In genomic region chr7:132994120-132994519, GRCm38 (mm10) we compare ENCODE assay signal across 15 mouse cellular contexts.
A peak's percentile ranks its signal among the peaks of the same experiment; 100 is the strongest.
DNase-seq lines count a peak whose midpoint lies in the region; ATAC-seq and TF ChIP-seq lines count a peak whose summit lies in the region.
"Had no signal": no experiment of that assay in that cellular context is flagged by ENCODE, and none has a peak within 500 bp of the region (broad histone marks: within the 10 kb centered on the region; RNA-seq: fewer than 3 reads in every experiment).

No protein-coding gene starts in this region.

- no peaks in the 10 kb centered on the region for H3K27me3 ChIP-seq in heart, adult 2 months (ENCODE audit: control insufficient read depth, insufficient read depth, low read length)
- H3K27me3 ChIP-seq in liver, embryonic 14.5 days (ENCODE audit: control insufficient read depth, insufficient read depth, low read length): no peaks in the 10 kb centered on the region
- H3K27me3 ChIP-seq in liver, embryonic 12.5 days (replicated peaks): no peaks in the 10 kb centered on the region
- H3K27me3 ChIP-seq in stomach, postnatal 0 days (ENCODE audit: control insufficient read depth, insufficient read depth, low read length): no peaks in the 10 kb centered on the region
- H3K27me3 ChIP-seq: limb, embryonic 13.5 days; stomach, embryonic 15.5 days had no signal

- ATAC-seq in liver, embryonic 14.5 days (ENCODE audit: insufficient read depth): no peak
- ATAC-seq in liver, embryonic 12.5 days: no peak
- no peak for ATAC-seq in stomach, postnatal 0 days (ENCODE audit: low FRiP score, low TSS enrichment)
- no peak for ATAC-seq in monocyte, adult 5-6 weeks (replicated peaks; ENCODE audit: insufficient number of reproducible peaks, low FRiP score, low TSS enrichment, poor library complexity, severe bottlenecking)

- H3K36me3 ChIP-seq in heart, adult 2 months (ENCODE audit: control insufficient read depth, insufficient read depth, low read length): peaks cover 3% of the 10 kb centered on the region; the same call in 1 of the 2 replicates
- H3K36me3 ChIP-seq in liver, embryonic 14.5 days (replicated peaks; ENCODE audit: control insufficient read depth, insufficient read depth, low read depth): no peaks in the 10 kb centered on the region; the same call in 1 of the 2 replicates
- H3K36me3 ChIP-seq in liver, embryonic 12.5 days: peaks cover 69% of the 10 kb centered on the region
- peaks cover 56% of the 10 kb centered on the region for H3K36me3 ChIP-seq in stomach, postnatal 0 days (ENCODE audit: control insufficient read depth, insufficient read depth, low read length)

- TF ChIP-seq POLR2A in heart, adult 2 months (IDR thresholded peaks at IDR 0.05; ENCODE audit: insufficient read depth, low read depth, low read length): no peak

- no peak overlapping the region for H3K4me2 ChIP-seq in liver, embryonic 14.5 days (ENCODE audit: low read depth)
- H3K4me2 ChIP-seq in liver, embryonic 12.5 days: no peak overlapping the region
- H3K4me2 ChIP-seq in stomach, postnatal 0 days (replicated peaks; ENCODE audit: low read depth): no peak overlapping the region
- H3K4me2 ChIP-seq: limb, embryonic 13.5 days; stomach, embryonic 15.5 days had no signal

- no peaks in the 10 kb centered on the region for H3K9me3 ChIP-seq in liver, embryonic 14.5 days (ENCODE audit: control insufficient read depth, low read length)
- H3K9me3 ChIP-seq in liver, embryonic 12.5 days (replicated peaks): no peaks in the 10 kb centered on the region
- H3K9me3 ChIP-seq in stomach, postnatal 0 days (ENCODE audit: control insufficient read depth, low read length): no peaks in the 10 kb centered on the region
- H3K9me3 ChIP-seq: limb, embryonic 13.5 days; stomach, embryonic 15.5 days had no signal

- no peak overlapping the region for H3K9ac ChIP-seq in heart, adult 2 months (ENCODE audit: low read depth, low read length)
- no peak overlapping the region for H3K9ac ChIP-seq in liver, embryonic 14.5 days (replicated peaks)
- no peak overlapping the region for H3K9ac ChIP-seq in liver, embryonic 12.5 days
- no peak overlapping the region for H3K9ac ChIP-seq in stomach, postnatal 0 days (ENCODE audit: low read length)
- H3K9ac ChIP-seq: limb, embryonic 13.5 days; stomach, embryonic 15.5 days had no signal

- intact Hi-C loops in heart, adult 2 months (cut with DNase I): no loop called here

- WGBS in heart, adult 2 months: 86% methylated on average over 8 of the region's 8 CpGs
- 78% methylated on average over 8 of the region's 8 CpGs for WGBS in liver, embryonic 14.5 days (ENCODE audit: insufficient replicate concordance)
- WGBS in liver, embryonic 12.5 days (ENCODE audit: insufficient replicate concordance): 83% methylated on average over 8 of the region's 8 CpGs
- WGBS in stomach, postnatal 0 days: 81% methylated on average over 8 of the region's 8 CpGs

- no peak overlapping the region for H3K27ac ChIP-seq in heart, adult 2 months
- no peak overlapping the region for H3K27ac ChIP-seq in liver, embryonic 14.5 days
- H3K27ac ChIP-seq in liver, embryonic 12.5 days: no peak overlapping the region
- no peak overlapping the region for H3K27ac ChIP-seq in stomach, postnatal 0 days (replicated peaks)
- H3K27ac ChIP-seq: limb, embryonic 13.5 days; macrophage; stomach, embryonic 15.5 days had no signal

- DNase-seq in heart, adult 2 months: no peak
- no peak for DNase-seq in heart, adult 8-10 months (ENCODE audit: low spot score)
- no peak for DNase-seq in liver, embryonic 14.5 days (ENCODE audit: low read depth in 3 of 3, low spot score in 3 of 3)
- DNase-seq in urinary bladder, postnatal 14 days (ENCODE audit: low spot score): peak; percentile 3
- no peak for DNase-seq in urinary bladder, postnatal 10 days (ENCODE audit: low spot score)
- peak; percentile 18 for DNase-seq in stomach, postnatal 0 days (ENCODE audit: low spot score)
- DNase-seq: adrenal gland, postnatal 25 days; cerebellum, adult 11 months; layer of hippocampus, postnatal 36 days had no signal

- TF ChIP-seq CTCF in heart, adult 2 months (IDR thresholded peaks at IDR 0.05): peak; percentile 50
- peak; percentile 42 for TF ChIP-seq CTCF in liver, embryonic 14.5 days (IDR thresholded peaks at IDR 0.05; ENCODE audit: low read depth)
- peak; percentile 58 for TF ChIP-seq CTCF in stomach, postnatal 0 days (IDR thresholded peaks at IDR 0.05; ENCODE audit: low read depth)

- no peak for TF ChIP-seq EP300 in heart, adult 2 months (IDR thresholded peaks at IDR 0.05; ENCODE audit: insufficient read depth, low read depth, low read length)
- TF ChIP-seq EP300 in liver, embryonic 14.5 days (IDR thresholded peaks at IDR 0.05; ENCODE audit: low read depth): no peak
- TF ChIP-seq EP300 in stomach, postnatal 0 days (optimal IDR thresholded peaks at IDR 0.05): no peak

- H3K4me1 ChIP-seq in heart, adult 2 months (ENCODE audit: control insufficient read depth, insufficient read depth, low read length): no peaks in the 10 kb centered on the region
- H3K4me1 ChIP-seq in liver, embryonic 14.5 days (replicated peaks; ENCODE audit: control insufficient read depth in 2 of 2, insufficient read depth in 2 of 2, low read length in 1 of 2): no peaks in the 10 kb centered on the region
- no peaks in the 10 kb centered on the region for H3K4me1 ChIP-seq in liver, embryonic 12.5 days
- H3K4me1 ChIP-seq in stomach, postnatal 0 days (replicated peaks; ENCODE audit: control insufficient read depth, insufficient read depth): no peaks in the 10 kb centered on the region
- H3K4me1 ChIP-seq: limb, embryonic 13.5 days; stomach, embryonic 15.5 days had no signal

- no peak overlapping the region for H3K4me3 ChIP-seq in heart, adult 2 months
- no peak overlapping the region for H3K4me3 ChIP-seq in liver, embryonic 14.5 days (ENCODE audit: insufficient read depth in 1 of 2, low read depth in 2 of 2, low read length in 2 of 2)
- no peak overlapping the region for H3K4me3 ChIP-seq in liver, embryonic 12.5 days
- no peak overlapping the region for H3K4me3 ChIP-seq in stomach, postnatal 0 days (ENCODE audit: low read depth, low read length)
- H3K4me3 ChIP-seq: limb, embryonic 13.5 days; myocyte; stomach, embryonic 15.5 days had no signal

- no peaks in the 10 kb centered on the region for H3K79me2 ChIP-seq in heart, adult 2 months (replicated peaks; ENCODE audit: control insufficient read depth, insufficient read depth, low read length)

Comparison
In these comparisons a context has a peak if more than half of its experiments do, and no peak if none do; other contexts are left out.
1. DNase-seq: peak in urinary bladder, postnatal 14 days (single experiment) and stomach, postnatal 0 days (single experiment); none in heart, adult 2 months (0 of 2), heart, adult 8-10 months (single experiment), liver, embryonic 14.5 days (0 of 3) and urinary bladder, postnatal 10 days (single experiment).
2. Peak in every context shown above with its lines, with median percentiles within 50 percentile points of each other: CTCF ChIP-seq.